Mouse (Mus musculus) intestine, postnatal 0 days (tissue): ENCODE results near the gene Srsf9. TPM values are rescaled to one million over a fixed set of nuclear protein-coding genes. Genes with fewer than 3 reads are reported as not detected.

Source experiments
- ATAC-seq: fragments of 200-750 bp; cut with Nextera tagmentation; 2 replicates; pipeline ENCODE4 v1.8.0; 2017; ENCODE audit warnings: mild to moderate bottlenecking, moderate TSS enrichment, moderate library complexity
- H3K27ac ChIP-seq: fragments of 300-500 bp; sonication (generic); 2 replicates; pipeline ENCODE4 v1.5.1; 2014; ENCODE audit warnings: mild to moderate bottlenecking, low read depth, low read length, moderate library complexity
- H3K27me3 ChIP-seq: fragments of 300-500 bp; sonication (generic); replicated peaks from 2 replicates; pipeline ENCODE4 v1.6.1; 2014; ENCODE audit warnings: low read length, mixed read lengths; ENCODE audit not compliant: control insufficient read depth, insufficient read depth
- H3K36me3 ChIP-seq: fragments of 300-500 bp; sonication (generic); 2 replicates; pipeline ENCODE4 v1.6.1; 2014; ENCODE audit warnings: mild to moderate bottlenecking, moderate library complexity; ENCODE audit not compliant: control insufficient read depth, insufficient read depth
- H3K4me1 ChIP-seq: fragments of 300-500 bp; sonication (generic); replicated peaks from 2 replicates; pipeline ENCODE4 v1.6.1; 2014; ENCODE audit warnings: antibody characterized with exemption, low read length, mixed read lengths; ENCODE audit not compliant: control insufficient read depth, insufficient read depth
- H3K4me2 ChIP-seq: fragments of 300-500 bp; sonication (generic); replicated peaks from 2 replicates; pipeline ENCODE4 v1.6.1; 2014; ENCODE audit warnings: low read depth, mild to moderate bottlenecking, moderate library complexity
- H3K4me3 ChIP-seq: fragments of 300-500 bp; sonication (generic); 2 replicates; pipeline ENCODE4 v1.5.1; 2014; ENCODE audit warnings: low read depth, low read length
- H3K9ac ChIP-seq: fragments of 300-500 bp; sonication (generic); 2 replicates; pipeline ENCODE4 v1.6.1; 2014; ENCODE audit warnings: mild to moderate bottlenecking, low read depth, low read length
- H3K9me3 ChIP-seq: fragments of 300-500 bp; sonication (generic); 2 replicates; pipeline ENCODE4 v1.6.1; 2016; ENCODE audit warnings: mixed run types; ENCODE audit not compliant: control insufficient read depth
- CTCF ChIP-seq: sonication (generic); IDR thresholded peaks from 2 replicates; pipeline ENCODE4 v1.5.1; 2016; ENCODE audit warnings: low read depth, mild to moderate bottlenecking, control low read depth, antibody characterized with exemption, moderate library complexity
- WGBS: fragments of 180-500 bp; shearing (Covaris S2); extraction: QIAGEN DNeasy Blood & Tissue Kit; methylation state at CpG from one replicate; pipeline ENCODE4 v1.1.7; 2014; 5-methylcytosine and 5-hydroxymethylcytosine counted together
- polyA plus RNA-seq: library from polyadenylated mRNA; unstranded; fragments of >200 nt; fragmentation: Nextera tagmentation; extraction: Ambion mirVana; gene quantifications from 2 replicates; pipeline ENCODE4 v1.2.1, GENCODE M21; 2015

Gene Srsf9
- polyA plus RNA-seq, 1 experiment from 2014 or later: 105 TPM

- H3K36me3 ChIP-seq: no peaks in the 10 kb centered on the region
- H3K9me3 ChIP-seq: no peaks in the 10 kb centered on the region
- no peak for TF ChIP-seq CTCF
- no peaks in the 10 kb centered on the region; the same call in 1 of the 2 replicates for H3K27me3 ChIP-seq
- no peak for ATAC-seq
- 40% methylated on average over 7 of the region's 7 CpGs for WGBS
- H3K4me1 ChIP-seq: no peaks in the 10 kb centered on the region
- H3K27ac ChIP-seq: no peak overlapping the region
- H3K9ac ChIP-seq: no peak overlapping the region
- H3K4me3 ChIP-seq: no peak overlapping the region
- no peak overlapping the region for H3K4me2 ChIP-seq
Observed at GRCm38 (mm10) chr5:115362216-115362615, 35.2 kb downstream of the Srsf9 start.

- 31% methylated on average over 18 of the region's 19 CpGs for whole genome bisulfite sequencing
- no peak overlapping the region for H3K27ac ChIP-seq
- no peak for ATAC-seq
- H3K9ac ChIP-seq: no peak overlapping the region
- no peaks in the 10 kb centered on the region for H3K36me3 ChIP-seq
- H3K4me1 ChIP-seq: no peaks in the 10 kb centered on the region
- no peak overlapping the region for H3K4me2 ChIP-seq
- no peak overlapping the region for H3K4me3 ChIP-seq
- no peaks in the 10 kb centered on the region; the same call in 1 of the 2 replicates for H3K27me3 ChIP-seq
- no peaks in the 10 kb centered on the region for H3K9me3 ChIP-seq
- TF ChIP-seq CTCF: no peak
Observed at GRCm38 (mm10) chr5:115362819-115363714, 36.1 kb downstream of the Srsf9 start.

GRCm38 (mm10) chr5:115364782-115365181, 37.8 kb downstream of the Srsf9 start:
- WGBS: 80% methylated on average over 4 of the region's 4 CpGs

GRCm38 (mm10) chr5:115371736-115372135, 44.8 kb downstream of the Srsf9 start:
- Histone ChIP-seq H3K27ac (no peak overlapping the region), H3K9ac (no peak overlapping the region), H3K9me3 (no peaks in the 10 kb centered on the region), H3K4me3 (no peak overlapping the region), H3K4me1 (no peaks in the 10 kb centered on the region), H3K4me2 (no peak overlapping the region), H3K27me3 (no peaks in the 10 kb centered on the region; the same call in 1 of the 2 replicates), H3K36me3 (no peaks in the 10 kb centered on the region)
- 58% methylated on average over 9 of the region's 9 CpGs for WGBS
- ATAC-seq: no peak
- no peak for TF ChIP-seq CTCF

More at GRCm38 (mm10) chr5:115364782-115365181, 37.8 kb downstream of the Srsf9 start:
- ATAC-seq: no peak
- no peak for TF ChIP-seq CTCF
- Histone ChIP-seq H3K9ac (no peak overlapping the region), H3K4me3 (no peak overlapping the region), H3K27me3 (no peaks in the 10 kb centered on the region; the same call in 1 of the 2 replicates), H3K9me3 (no peaks in the 10 kb centered on the region), H3K4me2 (no peak overlapping the region), H3K36me3 (no peaks in the 10 kb centered on the region), H3K27ac (no peak overlapping the region), H3K4me1 (no peaks in the 10 kb centered on the region)

GRCm38 (mm10) chr5:115373441-115374203, 46.6 kb downstream of the Srsf9 start:
- Histone ChIP-seq H3K9ac (no peak overlapping the region), H3K27ac (no peak overlapping the region), H3K27me3 (no peaks in the 10 kb centered on the region; the same call in 1 of the 2 replicates), H3K4me2 (peak overlapping the region; percentile 37; the same call in 1 of the 2 replicates), H3K9me3 (no peaks in the 10 kb centered on the region), H3K4me1 (no peaks in the 10 kb centered on the region), H3K4me3 (no peak overlapping the region), H3K36me3 (no peaks in the 10 kb centered on the region)
- no peak for TF ChIP-seq CTCF
- 33% methylated on average over 26 of the region's 26 CpGs for WGBS
- ATAC-seq: no peak

GRCm38 (mm10) chr5:115374204-115374820, 47.3 kb downstream of the Srsf9 start:
- Histone ChIP-seq H3K27me3 (no peaks in the 10 kb centered on the region; the same call in 1 of the 2 replicates), H3K27ac (no peak overlapping the region), H3K9me3 (no peaks in the 10 kb centered on the region), H3K4me3 (no peak overlapping the region), H3K4me1 (no peaks in the 10 kb centered on the region), H3K36me3 (no peaks in the 10 kb centered on the region), H3K4me2 (peak overlapping the region; percentile 37; the same call in 1 of the 2 replicates), H3K9ac (no peak overlapping the region)
- 35% methylated on average over 11 of the region's 11 CpGs for WGBS
- TF ChIP-seq CTCF: no peak
- ATAC-seq: no peak
